Mouse (Mus musculus) c-Kit-positive CD71-positive TER-119-negative erythroid progenitor cells, embryonic 14.5 days (primary cell): Measurements from ENCODE around the gene Dpf2.
A peak's percentile ranks its signal among the peaks of the same experiment; 100 is the strongest.

Experiments
- DNase-seq: peaks from one replicate; pipeline ENCODE4 v3.0.0-alpha.2; 2013; ENCODE audit warnings: low read depth

The Dpf2 gene

DNA sequence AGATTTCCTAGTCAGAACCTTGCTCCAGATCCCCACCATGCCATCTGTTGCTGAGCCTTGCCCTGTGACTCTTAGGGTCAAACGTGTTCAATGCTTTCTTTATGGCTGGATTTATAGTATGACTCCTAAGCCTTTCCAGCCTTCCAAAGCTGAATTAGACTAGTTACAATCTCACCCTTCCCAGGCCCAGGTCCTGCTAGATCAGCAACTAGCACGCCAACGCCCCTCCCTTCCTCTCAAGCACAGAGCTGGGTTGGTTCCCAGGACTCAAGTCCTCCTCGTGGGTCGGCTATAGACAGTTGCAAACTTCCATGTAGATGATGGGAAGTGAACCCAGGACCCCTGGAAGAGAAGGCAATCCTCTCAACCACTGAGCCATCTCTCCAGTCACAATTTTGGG, 22.9 kb upstream of the Dpf2 start:
- DNase-seq, result no peak

DNA sequence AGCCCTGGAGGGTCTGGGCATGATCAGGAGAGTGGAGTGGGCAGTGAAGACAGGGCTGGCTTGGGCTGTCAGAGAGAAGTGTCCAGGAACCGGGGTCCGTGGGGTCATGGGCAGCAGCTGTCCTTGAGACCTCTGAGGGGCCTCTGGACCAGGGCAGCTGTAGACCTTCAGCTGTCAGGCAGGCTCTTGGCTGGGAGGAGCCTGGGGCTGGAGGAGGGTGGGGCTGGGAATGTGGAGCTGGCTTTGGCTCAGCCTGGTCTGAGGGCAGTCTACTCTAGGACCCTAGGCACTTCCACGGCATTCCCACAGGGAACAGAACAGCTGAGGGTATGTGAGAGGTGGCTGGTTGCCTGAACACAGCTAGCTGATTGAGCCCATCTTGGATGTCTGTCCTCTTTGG, 22.5 kb upstream of the Dpf2 start:
- DNase-seq, result no peak

DNA sequence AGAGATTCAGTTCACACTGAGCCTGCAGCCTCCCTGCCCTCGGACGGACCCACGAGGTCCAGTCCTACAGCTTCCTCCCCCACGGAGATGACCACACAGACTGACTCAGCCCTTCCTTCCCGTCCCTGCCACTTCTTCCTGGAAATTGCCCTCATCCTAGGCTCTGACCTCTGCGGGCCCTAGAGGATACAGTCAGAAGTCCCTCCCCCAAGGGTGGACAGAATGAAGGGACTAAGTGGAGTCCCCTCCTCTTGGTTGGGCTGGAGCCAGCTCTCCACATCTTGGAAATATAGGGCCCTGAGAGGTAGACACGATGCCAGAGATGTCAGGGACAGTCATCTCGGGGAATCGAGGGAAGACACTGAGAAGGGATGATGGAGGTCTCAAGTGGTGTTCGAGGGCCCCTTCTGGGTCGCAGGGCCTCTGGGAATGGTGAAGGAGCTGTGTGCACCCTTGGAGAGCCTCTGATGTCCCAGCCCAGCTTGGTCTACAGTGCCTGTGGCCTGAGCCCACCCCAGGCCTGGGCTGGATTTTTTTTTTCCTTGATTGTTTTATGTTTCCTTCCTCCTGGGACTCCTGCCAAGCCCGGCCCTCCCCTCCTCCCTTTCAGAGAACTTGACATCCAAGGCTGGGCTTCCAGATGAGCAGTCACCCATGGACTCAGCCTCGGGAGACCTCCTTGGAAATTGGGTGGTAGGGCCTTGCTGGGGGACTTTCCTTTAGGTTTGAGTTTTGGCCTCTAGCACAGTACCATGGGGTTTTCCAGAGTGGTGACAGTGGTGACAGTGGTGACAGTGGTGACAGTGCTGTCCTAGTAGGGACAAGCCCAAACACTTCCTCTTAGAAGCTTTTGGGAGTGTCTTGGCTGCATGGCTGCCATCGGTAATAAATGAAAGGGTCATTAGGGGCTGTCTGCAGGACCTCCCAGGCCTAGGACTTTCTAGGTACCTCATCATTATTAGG, 17.1 kb upstream of the Dpf2 start:
- no peak for DNase-seq

DNA sequence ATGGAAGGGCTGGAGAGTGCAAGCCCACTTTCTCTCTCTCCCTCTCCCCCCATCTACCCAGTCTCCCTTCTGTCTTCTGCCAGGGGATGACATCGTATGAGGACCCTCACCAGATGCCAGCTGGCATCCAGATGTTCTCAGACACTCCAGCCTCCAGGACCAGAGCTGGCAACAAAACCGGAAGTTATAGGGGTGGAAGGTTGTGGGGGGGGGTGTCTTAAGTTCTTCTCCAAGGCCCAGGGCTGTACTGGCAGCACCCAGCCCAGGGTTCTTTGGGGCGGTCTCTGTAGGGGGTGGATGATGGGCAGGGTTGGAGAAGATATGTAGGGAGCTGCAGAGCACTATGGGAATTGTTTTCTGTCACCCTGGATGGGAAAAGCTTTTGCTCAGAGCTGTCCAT, 15.7 kb upstream of the Dpf2 start:
- no peak for DNase-seq

DNA sequence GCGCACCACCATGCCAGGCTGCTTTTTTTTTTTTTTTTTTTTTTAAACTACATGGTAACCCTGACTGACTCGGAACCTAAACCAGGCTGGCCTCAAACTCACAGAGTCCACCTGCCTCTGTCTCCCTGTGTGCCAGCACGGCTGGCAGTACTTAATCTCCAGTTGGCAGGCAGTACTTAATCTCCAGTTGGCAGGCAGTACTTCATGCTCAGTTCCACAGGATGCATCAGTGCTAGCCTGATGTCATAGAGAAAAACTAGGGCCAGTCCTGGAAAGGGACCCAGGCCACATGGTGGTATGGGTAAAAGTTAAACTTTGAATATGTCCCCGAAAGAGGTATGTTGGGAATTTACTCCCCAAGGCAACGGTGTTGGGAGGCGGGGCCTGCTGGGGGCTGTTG, 15.3 kb upstream of the Dpf2 start:
- DNase-seq, result no peak

DNA sequence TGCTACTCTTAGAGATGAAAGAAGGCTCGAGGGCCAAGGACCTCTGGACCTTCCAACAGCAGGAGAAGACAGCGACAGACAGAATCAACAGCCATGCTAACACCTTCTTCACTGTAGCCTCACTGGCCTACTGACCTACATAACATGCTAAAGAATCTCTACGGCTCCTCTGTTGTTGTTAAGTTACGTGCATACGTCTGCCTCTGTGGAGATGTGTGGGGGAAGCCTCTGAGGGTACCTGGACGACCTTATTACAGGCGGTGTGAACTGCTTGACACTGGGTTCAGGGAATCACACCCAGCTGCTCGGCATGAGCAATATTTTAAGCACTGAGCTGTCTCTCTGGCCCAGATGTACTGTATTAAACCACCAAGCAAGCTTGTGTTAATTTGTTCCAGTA, 14.7 kb upstream of the Dpf2 start:
- no peak for DNase-seq

DNA sequence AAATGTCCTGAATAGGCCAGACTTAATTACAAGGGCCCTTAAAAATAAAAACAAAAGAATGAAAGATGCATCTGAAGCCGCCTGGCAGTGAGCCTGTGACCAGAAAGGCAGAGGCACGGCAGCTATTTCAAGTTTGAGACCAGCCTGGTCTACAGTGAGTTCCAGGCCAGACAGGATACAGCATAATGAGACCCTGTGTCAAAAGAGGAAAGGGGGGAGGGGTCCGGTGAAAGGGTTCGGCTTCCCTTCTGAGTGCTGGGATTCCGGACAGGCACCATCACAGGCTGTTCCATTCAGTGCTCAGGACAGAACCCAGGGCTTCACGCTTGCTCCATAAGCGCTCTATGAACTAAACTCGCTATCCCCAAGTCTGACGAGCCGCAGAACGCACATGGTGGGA, 14.2 kb upstream of the Dpf2 start:
- DNase-seq, result no peak

DNA sequence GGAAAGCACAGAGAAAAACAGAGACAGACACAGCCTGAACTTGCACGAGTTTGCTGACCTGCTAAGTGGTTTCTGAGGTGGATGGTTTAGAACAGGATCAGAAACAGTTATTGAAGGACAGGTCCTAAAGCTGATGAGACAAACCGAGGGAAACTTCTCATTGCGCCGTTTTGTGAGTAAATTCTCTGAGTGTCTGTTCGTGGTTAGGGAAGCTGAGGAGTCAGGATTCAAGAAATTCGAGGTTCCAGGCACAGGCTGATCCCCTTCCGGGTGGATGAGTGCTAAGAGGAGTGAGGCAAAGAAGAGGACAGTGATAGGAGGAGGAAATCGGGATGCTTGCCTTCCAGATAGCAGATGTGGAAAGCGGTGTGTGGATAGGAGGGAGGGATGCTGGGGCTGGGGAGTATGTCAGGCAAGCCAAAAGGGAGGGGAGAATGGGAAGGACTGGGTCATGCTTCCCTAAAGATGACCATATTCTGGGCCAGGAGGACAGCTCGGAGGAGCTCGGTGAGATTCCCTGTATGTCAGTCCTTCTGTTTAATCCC, 12.6 kb upstream of the Dpf2 start:
- DNase-seq, result no peak

DNA sequence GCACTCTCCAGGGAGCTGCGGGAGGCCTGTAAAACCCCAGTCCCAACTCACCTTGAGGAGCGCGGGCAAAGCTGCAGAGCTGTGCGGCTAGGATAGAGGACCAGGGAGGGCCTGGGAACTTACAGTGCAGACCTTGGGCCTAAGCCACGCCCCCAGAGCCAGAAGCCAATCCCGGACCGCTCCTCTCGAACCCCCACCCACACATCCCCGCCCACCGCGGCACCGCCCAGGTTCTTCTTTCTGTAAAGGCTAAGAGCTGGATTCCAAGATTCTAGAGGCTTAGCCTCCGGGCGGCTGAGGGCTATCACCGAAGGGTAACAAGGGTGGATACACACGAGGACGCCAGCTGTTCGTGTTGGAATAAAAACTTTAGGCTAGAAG, 11.9 kb upstream of the Dpf2 start, which contains the start of gene Cdc42ep2:
TSS of gene Cdc42ep2 (minus strand) at position 104 of the 381 bp plus-strand sequence.
- peak; percentile 94 for DNase-seq

DNA sequence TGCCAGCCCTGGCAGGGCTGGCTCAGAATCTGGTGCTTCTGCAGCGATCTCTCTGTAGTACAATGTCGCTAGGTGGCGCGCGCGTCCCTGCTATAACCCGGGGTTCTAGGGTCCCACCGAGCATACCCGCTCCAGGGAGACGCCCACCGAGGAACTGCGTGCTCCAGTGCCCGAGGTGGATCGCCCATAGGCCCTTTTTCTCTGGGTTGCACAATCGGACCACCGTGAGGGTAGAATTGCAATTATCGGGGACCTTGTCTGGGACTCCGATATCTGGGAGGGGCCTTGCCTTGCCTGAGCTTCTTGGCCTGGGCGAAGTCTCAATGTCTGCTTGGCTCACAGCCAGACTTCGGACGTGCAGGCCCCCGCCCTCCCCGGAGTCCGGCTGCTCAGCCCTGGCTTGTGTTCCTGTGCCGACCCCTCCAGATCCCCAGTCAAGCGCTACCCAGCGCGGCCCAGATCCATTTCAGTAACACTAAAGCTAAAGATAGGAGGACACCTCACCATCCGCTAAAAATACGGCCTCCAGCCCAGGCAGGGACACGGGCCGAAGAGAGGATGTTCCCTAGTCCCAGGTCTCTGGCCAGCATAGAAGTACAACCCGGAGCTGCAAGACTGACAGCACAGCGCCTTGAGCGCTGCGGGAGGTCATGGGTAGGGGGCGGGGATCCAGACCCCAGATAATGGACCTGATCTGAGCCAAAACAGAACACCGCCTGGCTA, 11.3 kb upstream of the Dpf2 start:
- peak; percentile 77 for DNase-seq

DNA sequence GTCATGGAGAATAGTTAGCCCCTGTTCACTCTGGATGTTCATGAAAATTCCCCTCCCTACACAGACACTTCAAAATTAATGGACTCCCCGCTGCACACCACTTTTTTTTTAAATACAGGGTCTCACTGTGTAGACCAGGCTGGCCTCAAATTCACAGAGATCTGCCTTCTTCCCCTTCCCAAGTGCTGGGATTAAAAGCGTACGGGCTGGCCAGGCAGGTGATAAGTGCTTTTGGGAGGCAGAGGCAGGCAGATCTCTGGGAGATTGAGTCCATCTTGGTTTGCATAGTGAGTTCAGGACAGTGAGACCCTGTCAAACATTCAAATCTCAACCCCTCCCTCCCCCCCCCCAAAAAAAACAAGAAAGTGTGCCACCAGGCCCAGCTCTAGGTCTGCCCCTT, 10.2 kb upstream of the Dpf2 start:
- no peak for DNase-seq

DNA sequence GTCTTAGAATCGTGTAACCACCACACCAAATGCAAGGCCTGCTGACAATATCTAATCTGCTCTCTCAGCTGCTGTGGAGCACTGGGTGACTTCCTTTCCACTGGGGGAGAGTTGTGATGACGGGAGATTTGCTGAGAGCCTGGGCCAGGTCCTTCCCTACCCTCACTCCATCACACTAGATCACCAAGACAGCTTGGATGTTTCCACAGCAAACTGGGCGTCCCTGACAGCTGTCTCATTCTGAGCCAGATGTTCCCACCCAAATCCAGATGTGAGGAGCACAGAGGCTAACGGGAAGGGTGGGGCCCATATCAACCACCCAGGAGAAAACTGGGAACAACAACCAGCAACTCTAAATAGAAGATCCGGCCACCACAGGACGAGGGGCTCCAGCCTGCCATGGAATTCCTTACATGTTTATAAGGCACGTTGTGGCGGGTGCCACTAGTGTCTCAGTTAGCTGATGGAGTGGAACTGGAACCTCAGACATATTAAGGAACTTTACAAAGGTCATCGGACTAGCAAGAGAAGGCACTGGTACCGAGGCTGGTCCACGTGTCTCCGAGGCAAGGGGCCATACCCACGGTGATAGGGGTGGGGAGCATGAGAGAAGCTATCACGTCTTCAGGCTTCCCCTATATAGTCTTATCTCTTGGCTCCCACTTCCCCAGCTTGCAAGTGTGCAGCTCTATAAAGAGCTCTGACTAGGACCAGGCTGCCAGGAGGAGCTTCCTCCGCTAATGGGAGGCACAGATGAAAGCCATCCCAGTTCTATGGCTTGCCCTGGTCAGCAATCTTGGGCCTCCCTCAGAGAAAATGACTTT, 9.5 kb upstream of the Dpf2 start:
- DNase-seq, result peak; percentile 36

DNA sequence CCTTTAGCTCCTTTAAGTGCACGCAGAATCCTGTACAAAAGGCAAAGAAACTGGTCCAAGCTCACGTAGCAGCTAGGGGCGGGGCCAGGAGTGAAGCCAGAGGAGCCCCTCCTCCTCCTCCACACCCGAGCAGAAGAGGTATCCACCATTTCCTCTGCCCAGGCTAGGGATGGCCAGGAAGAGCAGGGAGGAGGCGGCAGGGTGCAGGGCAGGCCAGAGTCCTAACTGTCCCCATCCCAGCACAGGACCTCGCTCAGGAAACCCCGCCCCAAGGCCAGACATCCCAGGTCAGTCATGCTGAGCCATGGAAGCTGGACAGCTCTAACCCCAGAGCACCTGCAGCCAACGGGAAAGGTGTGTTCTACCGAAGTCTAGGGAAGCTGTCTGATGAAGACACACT, 8.9 kb upstream of the Dpf2 start:
- DNase-seq, result no peak

DNA sequence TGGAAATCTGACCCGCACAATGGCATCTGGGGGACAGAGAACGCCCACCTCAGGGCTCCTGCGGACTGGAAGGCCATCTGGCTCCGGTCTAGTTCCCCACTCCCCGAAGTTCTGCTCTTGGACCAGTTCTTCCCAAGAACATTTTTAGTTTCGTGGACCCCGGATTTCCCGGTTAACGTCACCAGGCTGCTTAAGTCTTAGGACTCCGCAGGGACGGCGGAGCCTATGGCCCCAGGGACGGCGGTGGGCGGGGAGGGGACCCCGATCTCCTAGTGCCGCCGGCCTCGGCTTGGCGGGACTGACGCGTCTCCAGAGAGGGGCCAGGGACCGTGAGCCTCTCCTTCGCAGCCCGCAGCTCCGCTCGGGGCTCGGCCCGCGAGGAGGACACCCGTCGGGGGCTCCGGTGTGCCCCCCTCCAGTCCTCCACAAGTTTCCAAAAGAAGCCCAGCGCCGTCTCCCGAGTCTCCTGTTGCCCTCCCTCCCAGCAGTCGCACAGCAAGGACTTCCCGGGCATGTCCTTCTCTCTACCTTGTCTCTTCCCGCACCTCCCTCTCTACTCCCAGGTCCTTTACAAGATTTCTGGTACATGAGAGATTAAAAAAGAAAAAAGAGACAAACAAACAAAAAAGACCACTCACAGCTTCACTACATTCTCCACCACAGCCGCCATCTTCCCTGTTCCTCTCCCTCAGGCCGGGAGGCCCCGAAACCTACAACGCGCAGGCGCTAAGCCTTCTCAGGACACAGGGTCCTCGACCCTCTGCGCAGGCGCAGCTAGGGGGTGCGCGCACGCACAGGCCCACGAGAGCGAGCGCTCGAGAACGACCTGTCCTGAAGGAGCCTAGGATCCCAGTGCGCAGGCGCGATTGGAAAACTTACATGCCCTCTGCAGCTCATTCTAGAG, 455 bp downstream of the Dpf2 start:
- DNase-seq, result peak; percentile 100

DNA sequence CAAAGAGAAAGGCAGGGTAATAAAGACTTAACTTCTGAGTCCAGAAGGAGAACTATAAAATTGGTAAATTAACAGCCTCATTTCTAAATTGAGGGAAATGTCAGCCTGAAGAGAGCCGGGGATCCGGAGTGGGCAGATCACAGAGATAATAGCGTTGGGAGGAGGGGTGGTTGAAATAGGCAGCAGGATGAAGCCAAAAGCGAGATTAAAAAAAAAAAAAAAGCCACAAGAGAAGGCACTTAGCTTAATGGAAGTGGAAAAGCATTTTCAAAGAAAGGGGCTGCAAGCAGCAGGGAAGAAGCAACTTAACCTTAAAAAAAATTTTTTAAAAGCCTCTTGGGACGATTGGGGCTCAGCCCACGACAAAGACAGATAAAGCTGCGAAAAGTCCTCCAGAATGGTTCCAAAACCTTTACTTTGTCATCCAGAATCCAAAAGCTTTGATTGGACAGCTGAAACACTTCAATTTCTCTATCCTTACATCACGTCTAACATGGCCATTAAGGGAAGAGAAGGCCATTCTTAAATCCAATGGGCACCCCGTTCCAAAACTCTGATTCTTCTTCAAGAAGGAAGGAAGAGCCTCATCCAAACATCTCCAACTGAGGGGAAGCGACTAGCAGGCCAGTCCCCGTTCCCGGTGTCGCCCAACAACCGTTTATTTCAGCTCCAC, 1.2 kb downstream of the Dpf2 start:
- DNase-seq, result peak; percentile 32

DNA sequence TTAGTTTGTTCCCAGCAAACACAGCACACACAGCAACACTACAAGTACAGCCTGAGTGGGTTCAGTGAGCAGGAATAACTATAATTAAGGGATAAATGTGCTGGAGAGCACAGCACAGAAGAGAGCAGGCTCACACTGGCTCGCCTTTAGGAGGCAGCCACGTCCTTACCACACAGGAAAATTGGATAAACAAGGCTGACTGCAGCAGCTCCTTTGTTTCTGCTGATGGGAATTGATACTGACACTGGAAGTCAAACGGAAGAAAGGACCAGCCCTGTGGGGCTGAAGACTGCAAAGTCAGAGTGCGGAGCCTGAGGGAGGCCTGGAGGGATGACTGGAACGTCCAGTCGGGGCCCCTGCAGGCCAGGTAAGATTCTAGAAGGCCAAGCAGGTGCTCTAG, 2.6 kb downstream of the Dpf2 start:
- no peak for DNase-seq

DNA sequence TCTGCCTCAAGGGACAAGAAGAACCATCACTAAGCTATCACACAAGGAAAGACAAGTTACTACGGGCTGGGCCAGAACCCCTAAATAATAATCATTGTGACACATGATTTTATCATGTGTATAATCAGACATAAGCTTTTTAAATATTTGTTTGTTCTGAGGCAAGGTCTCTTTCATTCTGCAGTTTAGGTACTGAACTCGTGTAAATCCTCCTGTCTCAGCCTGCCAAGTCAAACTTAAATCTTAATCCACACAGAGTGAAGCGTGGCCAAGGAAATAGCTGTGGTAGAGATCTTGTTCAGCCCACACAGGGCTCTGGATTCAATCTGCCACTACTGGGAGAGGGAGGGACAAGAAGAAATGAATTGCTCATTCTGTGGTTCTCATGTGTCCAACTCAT, 5.5 kb downstream of the Dpf2 start:
- no peak for DNase-seq

DNA sequence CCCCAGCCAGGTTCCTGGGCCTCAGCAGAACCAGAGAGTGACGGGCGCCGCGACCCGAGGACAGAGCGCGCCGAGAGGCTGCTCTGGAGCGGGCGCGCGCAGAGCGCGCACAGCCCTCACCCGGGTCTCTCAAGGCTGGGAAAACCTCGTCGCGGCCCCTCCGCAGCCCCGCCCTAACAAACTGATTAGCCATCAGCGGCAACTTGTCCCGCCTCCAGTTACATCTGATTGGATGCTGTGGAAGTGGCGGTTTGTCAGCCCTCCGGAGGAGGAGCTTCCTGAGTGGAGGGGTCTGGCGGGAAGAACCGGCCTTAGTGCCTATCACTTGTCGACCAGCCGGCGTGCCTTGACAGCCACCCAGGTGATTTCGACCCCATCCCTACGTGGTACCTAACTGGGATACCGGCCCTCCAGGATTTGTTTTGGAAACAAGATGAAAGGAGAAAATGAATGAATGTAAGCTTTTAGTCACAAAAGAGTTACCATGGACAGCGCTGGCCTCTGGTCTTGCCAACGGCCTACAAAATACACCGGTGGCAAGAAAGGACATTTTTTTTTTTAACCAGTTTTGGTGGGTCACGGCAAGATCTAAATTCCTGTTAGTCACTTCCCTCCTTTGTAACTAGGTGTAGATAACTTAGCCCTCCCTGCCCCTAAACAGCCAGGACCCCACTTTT, 18.7 kb downstream of the Dpf2 start, which contains the start of gene Tigd3:
TSS of gene Tigd3 (minus strand) at position 148 of the 677 bp plus-strand sequence.
- DNase-seq, result peak; percentile 95

DNA sequence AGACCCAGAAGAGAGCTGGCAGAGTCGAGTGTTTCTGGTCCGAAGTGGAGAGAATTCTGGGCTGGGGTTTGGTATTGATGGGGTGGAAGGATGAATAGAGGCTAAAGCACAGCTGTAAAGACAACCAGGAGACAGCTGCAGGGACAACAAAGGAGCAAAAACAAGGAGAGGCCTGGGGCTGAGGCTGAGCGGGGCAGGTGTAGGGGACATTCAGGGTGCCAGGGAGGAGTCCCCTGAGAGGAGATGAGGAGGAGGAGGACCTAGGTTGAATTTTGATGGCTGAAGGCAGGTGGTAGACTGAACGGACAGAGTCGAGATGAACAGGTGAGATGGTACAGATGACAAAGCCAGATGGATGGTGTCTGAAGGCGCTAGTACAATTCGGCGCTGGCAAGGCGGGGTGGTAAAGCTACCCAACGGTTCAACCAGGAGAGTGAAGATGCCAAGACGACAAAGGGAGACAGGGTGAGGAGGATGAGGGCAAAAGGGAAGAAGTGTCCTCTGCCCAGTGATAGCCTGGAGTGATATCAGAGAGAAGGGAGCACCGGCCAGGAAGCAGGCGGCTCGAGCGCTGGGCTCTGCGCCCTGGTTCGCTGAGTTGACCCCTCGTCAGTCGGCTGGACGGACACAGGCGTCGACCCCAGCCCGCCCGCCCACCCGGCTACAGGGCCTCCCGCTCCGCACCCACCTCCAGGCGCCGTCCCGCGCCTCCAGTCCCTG, 19.4 kb downstream of the Dpf2 start:
- DNase-seq, result no peak
